Comparison of ENCODE assay signal across 14 mouse cellular contexts in the genomic region with DNA sequence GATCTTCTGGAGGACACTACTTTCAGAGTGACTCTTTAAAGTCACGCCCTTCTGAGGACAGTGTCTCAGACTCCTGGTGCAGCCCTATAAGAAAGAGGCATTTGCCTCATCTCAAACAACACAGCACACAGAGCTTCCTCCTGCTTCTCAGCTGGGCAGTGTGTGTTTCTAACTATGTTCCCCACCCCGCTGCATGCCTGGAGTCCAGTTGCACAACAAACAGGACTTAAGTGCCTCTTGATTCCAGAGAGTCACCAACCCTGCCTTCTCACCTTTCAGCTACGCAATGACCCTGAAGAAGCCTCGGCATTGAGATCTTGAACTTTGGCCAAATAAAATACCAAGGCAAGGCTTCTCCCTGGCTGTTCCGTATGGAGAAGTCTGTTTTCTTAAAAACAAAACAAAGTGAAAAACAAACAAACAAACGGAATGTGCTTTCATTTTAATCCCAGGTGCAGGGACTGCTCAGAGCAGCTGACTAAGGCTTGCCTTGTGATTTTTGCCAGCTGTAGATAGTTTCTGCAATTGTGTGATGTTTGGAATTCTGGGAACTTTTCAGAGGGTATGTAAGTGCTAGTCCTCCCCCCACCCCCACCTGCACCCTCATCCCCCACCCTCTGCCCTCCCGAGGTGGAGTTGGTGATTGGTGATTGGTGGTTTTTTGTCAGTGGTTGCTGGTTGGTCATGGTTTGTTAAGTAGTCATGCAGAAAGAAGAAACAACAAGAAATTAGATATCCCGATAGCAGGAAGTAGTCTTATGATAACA. TPM values are rescaled to one million over a fixed set of nuclear protein-coding genes. Genes with fewer than 3 reads are reported as not detected.
DNase-seq lines count a peak whose midpoint lies in the region; ATAC-seq and TF ChIP-seq lines count a peak whose summit lies in the region.
"Had no signal": no experiment of that assay in that cellular context is flagged by ENCODE, and none has a peak within 500 bp of the region (broad histone marks: within the 10 kb centered on the region; RNA-seq: fewer than 3 reads in every experiment).

No protein-coding gene starts in this region.

- H3K4me3 ChIP-seq in embryonic facial prominence, embryonic 11.5 days (ENCODE audit: low read depth, low read length): no peak overlapping the region
- no peak overlapping the region for H3K4me3 ChIP-seq in embryonic facial prominence, embryonic 10.5 days
- H3K4me3 ChIP-seq in ES-Bruce4 (ENCODE audit: low read depth, low read length): peak overlapping the region; percentile 10
- H3K4me3 ChIP-seq in lung, postnatal 0 days (ENCODE audit: low read depth, low read length): no peak overlapping the region
- no peak overlapping the region for H3K4me3 ChIP-seq in hindbrain, embryonic 16.5 days (ENCODE audit: low read length)
- H3K4me3 ChIP-seq: forebrain, embryonic 12.5 days; liver, embryonic 15.5 days had no signal

- H3K27me3 ChIP-seq in embryonic facial prominence, embryonic 11.5 days (ENCODE audit: control insufficient read depth, insufficient read depth, low read length): no peaks in the 10 kb centered on the region
- H3K27me3 ChIP-seq in embryonic facial prominence, embryonic 10.5 days (replicated peaks; ENCODE audit: low read depth, poor library complexity, severe bottlenecking): no peaks in the 10 kb centered on the region
- H3K27me3 ChIP-seq in ES-Bruce4 (ENCODE audit: control insufficient read depth, insufficient read depth, low read length, poor library complexity, severe bottlenecking): no peaks in the 10 kb centered on the region
- H3K27me3 ChIP-seq in lung, postnatal 0 days (replicated peaks; ENCODE audit: insufficient read depth, low read length): no peaks in the 10 kb centered on the region
- H3K27me3 ChIP-seq in hindbrain, embryonic 16.5 days (replicated peaks; ENCODE audit: control insufficient read depth, insufficient read depth, low read length): no peaks in the 10 kb centered on the region
- H3K27me3 ChIP-seq: CH12.LX had no signal

- H3K4me1 ChIP-seq in embryonic facial prominence, embryonic 11.5 days (ENCODE audit: control insufficient read depth, insufficient read depth, low read length): no peaks in the 10 kb centered on the region
- peaks cover 47% of the 10 kb centered on the region for H3K4me1 ChIP-seq in embryonic facial prominence, embryonic 10.5 days
- H3K4me1 ChIP-seq in ES-Bruce4 (ENCODE audit: control insufficient read depth, insufficient read depth, low read length): peaks cover 10% of the 10 kb centered on the region
- H3K4me1 ChIP-seq in lung, postnatal 0 days (ENCODE audit: insufficient read depth, low read depth, low read length): peaks cover 7% of the 10 kb centered on the region; the same call in 1 of the 2 replicates
- no peaks in the 10 kb centered on the region; the same call in none of the 2 replicates for H3K4me1 ChIP-seq in hindbrain, embryonic 16.5 days (ENCODE audit: control insufficient read depth, insufficient read depth, low read depth, low read length)

- 38% methylated on average over 8 of the region's 8 CpGs for WGBS in embryonic facial prominence, embryonic 11.5 days
- WGBS in embryonic facial prominence, embryonic 10.5 days: 43% methylated on average over 8 of the region's 8 CpGs
- 23% methylated on average over 8 of the region's 8 CpGs for WGBS in lung, postnatal 0 days
- WGBS in hindbrain, embryonic 16.5 days: 61% methylated on average over 8 of the region's 8 CpGs

- DNase-seq in embryonic facial prominence, embryonic 11.5 days (ENCODE audit: low spot score): peak; percentile 24
- no peak for DNase-seq in embryonic facial prominence, embryonic 10.5 days (ENCODE audit: low spot score)
- DNase-seq in kidney, adult 9 months: peak; percentile 63
- peak; percentile 93 for DNase-seq in lung, postnatal 0 days (ENCODE audit: low spot score)
- no peak for DNase-seq in right cerebral cortex, postnatal 10 days (ENCODE audit: low spot score in 2 of 2)
- no peak for DNase-seq in layer of hippocampus, adult 18-20 months (ENCODE audit: low spot score in 2 of 2)
- DNase-seq: cerebellum, postnatal 25 days had no signal

- H3K9me3 ChIP-seq in embryonic facial prominence, embryonic 11.5 days (replicated peaks; ENCODE audit: control insufficient read depth, low read length): no peaks in the 10 kb centered on the region
- H3K9me3 ChIP-seq in embryonic facial prominence, embryonic 10.5 days: no peaks in the 10 kb centered on the region
- H3K9me3 ChIP-seq in ES-Bruce4 (replicated peaks; ENCODE audit: control insufficient read depth, insufficient read depth, low read length, poor library complexity, severe bottlenecking): no peaks in the 10 kb centered on the region
- no peaks in the 10 kb centered on the region for H3K9me3 ChIP-seq in lung, postnatal 0 days (ENCODE audit: low read length)
- H3K9me3 ChIP-seq in hindbrain, embryonic 16.5 days (ENCODE audit: control insufficient read depth, low read length): no peaks in the 10 kb centered on the region
- H3K9me3 ChIP-seq: forebrain, embryonic 12.5 days; liver, embryonic 15.5 days had no signal

- no peak for TF ChIP-seq POLR2A in ES-Bruce4 (IDR thresholded peaks at IDR 0.05; ENCODE audit: insufficient read depth, low read length)

- no peak overlapping the region for H3K9ac ChIP-seq in embryonic facial prominence, embryonic 11.5 days (replicated peaks; ENCODE audit: low read length)
- H3K9ac ChIP-seq in ES-Bruce4 (ENCODE audit: low read depth, poor library complexity, severe bottlenecking): no peak overlapping the region
- no peak overlapping the region for H3K9ac ChIP-seq in lung, postnatal 0 days (replicated peaks; ENCODE audit: low read depth)
- no peak overlapping the region for H3K9ac ChIP-seq in hindbrain, embryonic 16.5 days (ENCODE audit: low read depth, low read length)
- H3K9ac ChIP-seq: forebrain, embryonic 12.5 days; liver, embryonic 15.5 days had no signal

- no peak overlapping the region for H3K4me2 ChIP-seq in embryonic facial prominence, embryonic 11.5 days (ENCODE audit: low read depth, low read length)
- no peak overlapping the region for H3K4me2 ChIP-seq in lung, postnatal 0 days (replicated peaks; ENCODE audit: low read depth, low read length)
- H3K4me2 ChIP-seq in hindbrain, embryonic 16.5 days (ENCODE audit: low read length): no peak overlapping the region
- H3K4me2 ChIP-seq: forebrain, embryonic 12.5 days; liver, embryonic 15.5 days had no signal

- TF ChIP-seq EP300 in ES-Bruce4 (IDR thresholded peaks at IDR 0.05; ENCODE audit: insufficient read depth, low read depth, low read length): peak; percentile 44; the same call in 1 of the 2 replicates
- peak; percentile 96 for TF ChIP-seq EP300 in lung, postnatal 0 days (IDR thresholded peaks at IDR 0.05)

- H3K27ac ChIP-seq in embryonic facial prominence, embryonic 11.5 days (replicated peaks; ENCODE audit: low read depth, low read length): no peak overlapping the region
- no peak overlapping the region for H3K27ac ChIP-seq in embryonic facial prominence, embryonic 10.5 days (replicated peaks)
- peak overlapping the region; percentile 93 for H3K27ac ChIP-seq in ES-Bruce4 (ENCODE audit: insufficient read depth, low read length)
- peak overlapping the region; percentile 85 for H3K27ac ChIP-seq in lung, postnatal 0 days (ENCODE audit: low read length)
- H3K27ac ChIP-seq in hindbrain, embryonic 16.5 days (ENCODE audit: low read depth, low read length): no peak overlapping the region
- H3K27ac ChIP-seq: forebrain, embryonic 12.5 days; liver, embryonic 15.5 days had no signal

- no peak for ATAC-seq in embryonic facial prominence, embryonic 11.5 days (replicated peaks; ENCODE audit: insufficient number of reproducible peaks, low FRiP score, low TSS enrichment, low read depth)
- ATAC-seq in lung, postnatal 0 days: peak; percentile 93
- ATAC-seq in hindbrain, embryonic 16.5 days: no peak
- ATAC-seq: midbrain, embryonic 16.5 days had no signal

- TF ChIP-seq CTCF in ES-Bruce4 (IDR thresholded peaks at IDR 0.05; ENCODE audit: low read depth, low read length): no peak
- TF ChIP-seq CTCF in lung, postnatal 0 days (IDR thresholded peaks at IDR 0.05): no peak

- no peaks in the 10 kb centered on the region for H3K36me3 ChIP-seq in embryonic facial prominence, embryonic 11.5 days (replicated peaks; ENCODE audit: control insufficient read depth, insufficient read depth, low read depth, low read length)
- no peaks in the 10 kb centered on the region for H3K36me3 ChIP-seq in embryonic facial prominence, embryonic 10.5 days (replicated peaks)
- H3K36me3 ChIP-seq in ES-Bruce4 (ENCODE audit: control insufficient read depth, insufficient read depth, low read length, poor library complexity, severe bottlenecking): no peaks in the 10 kb centered on the region
- no peaks in the 10 kb centered on the region for H3K36me3 ChIP-seq in lung, postnatal 0 days (ENCODE audit: insufficient read depth, low read length)
- H3K36me3 ChIP-seq in hindbrain, embryonic 16.5 days (ENCODE audit: control insufficient read depth, insufficient read depth, low read length): no peaks in the 10 kb centered on the region
- H3K36me3 ChIP-seq: forebrain, embryonic 12.5 days; liver, embryonic 15.5 days had no signal

RNA-seq across cellular contexts. Expression of a gene that starts 31.5 kb away (rescaled TPM):
- polyA plus RNA-seq in embryonic facial prominence, embryonic 11.5 days (2014; fragmentation: Nextera tagmentation; extraction: Ambion mirVana): 0.66 and 0.68 TPM in 2 replicates
- 0.46 and 0.58 TPM in 2 replicates for polyA plus RNA-seq in embryonic facial prominence, embryonic 10.5 days (2016; fragmentation: Nextera tagmentation; extraction: Ambion mirVana)
- polyA plus RNA-seq in ES-Bruce4 (2011; ENCODE audit: insufficient read depth, insufficient read length, low read depth, missing spikeins): 0.60 and 0.72 TPM in 2 replicates
- polyA plus RNA-seq in lung, postnatal 0 days (2015; fragmentation: Nextera tagmentation; extraction: Ambion mirVana): 4.1 and 4.4 TPM in 2 replicates
- 8.3 and 10.0 TPM in 2 replicates for polyA plus RNA-seq in hindbrain, embryonic 16.5 days (2015; fragmentation: Nextera tagmentation; extraction: Ambion mirVana)
- 1 to 10 TPM; 4.3 to 5.3 TPM for total RNA-seq in layer of hippocampus, adult 18-20 months (2021)
- total RNA-seq: CH12.LX had no signal

RNA-seq across cellular contexts. Expression of a gene that starts 37.4 kb away (rescaled TPM):
- not detected in 2 replicates for polyA plus RNA-seq in embryonic facial prominence, embryonic 11.5 days (2014; fragmentation: Nextera tagmentation; extraction: Ambion mirVana)
- polyA plus RNA-seq in embryonic facial prominence, embryonic 10.5 days (2016; fragmentation: Nextera tagmentation; extraction: Ambion mirVana): not detected in 2 replicates
- not detected in 2 replicates for polyA plus RNA-seq in ES-Bruce4 (2011; ENCODE audit: insufficient read depth, insufficient read length, low read depth, missing spikeins)
- not detected in 2 replicates for polyA plus RNA-seq in lung, postnatal 0 days (2015; fragmentation: Nextera tagmentation; extraction: Ambion mirVana)
- not detected in 2 replicates for polyA plus RNA-seq in hindbrain, embryonic 16.5 days (2015; fragmentation: Nextera tagmentation; extraction: Ambion mirVana)
- total RNA-seq in layer of hippocampus, adult 18-20 months (2021): not detected
- total RNA-seq: CH12.LX had no signal
- polyA plus RNA-seq: gonadal fat pad, adult 2 months; liver, embryonic 15.5 days had no signal

RNA-seq across cellular contexts. Expression of a gene that starts 49.0 kb away (rescaled TPM):
- polyA plus RNA-seq in embryonic facial prominence, embryonic 11.5 days (2014; fragmentation: Nextera tagmentation; extraction: Ambion mirVana): 9.1 and 10.8 TPM in 2 replicates
- polyA plus RNA-seq in embryonic facial prominence, embryonic 10.5 days (2016; fragmentation: Nextera tagmentation; extraction: Ambion mirVana): 12.6 and 19.6 TPM in 2 replicates
- 20.0 and 21.7 TPM in 2 replicates for polyA plus RNA-seq in ES-Bruce4 (2011; ENCODE audit: insufficient read depth, insufficient read length, low read depth, missing spikeins)
- 11.9 and 12.1 TPM in 2 replicates for polyA plus RNA-seq in lung, postnatal 0 days (2015; fragmentation: Nextera tagmentation; extraction: Ambion mirVana)
- 11.1 and 12.8 TPM in 2 replicates for polyA plus RNA-seq in hindbrain, embryonic 16.5 days (2015; fragmentation: Nextera tagmentation; extraction: Ambion mirVana)
- total RNA-seq in layer of hippocampus, adult 18-20 months (2021): 1 to 10 TPM; 1.6 to 1.9 TPM

Comparison
In these comparisons a context has a peak if more than half of its experiments do, and no peak if none do; other contexts are left out.
1. DNase-seq: peak in embryonic facial prominence, embryonic 11.5 days (single experiment), kidney, adult 9 months (single experiment) and lung, postnatal 0 days (single experiment); none in embryonic facial prominence, embryonic 10.5 days (single experiment), right cerebral cortex, postnatal 10 days (0 of 2) and layer of hippocampus, adult 18-20 months (0 of 2).
2. H3K27ac ChIP-seq: peak in ES-Bruce4 (single experiment) and lung, postnatal 0 days (single experiment); none in embryonic facial prominence, embryonic 11.5 days (single experiment), embryonic facial prominence, embryonic 10.5 days (single experiment) and hindbrain, embryonic 16.5 days (single experiment).